Mouse (Mus musculus): ENCODE results near the gene Armc8.

Armc8 gene

DNA sequence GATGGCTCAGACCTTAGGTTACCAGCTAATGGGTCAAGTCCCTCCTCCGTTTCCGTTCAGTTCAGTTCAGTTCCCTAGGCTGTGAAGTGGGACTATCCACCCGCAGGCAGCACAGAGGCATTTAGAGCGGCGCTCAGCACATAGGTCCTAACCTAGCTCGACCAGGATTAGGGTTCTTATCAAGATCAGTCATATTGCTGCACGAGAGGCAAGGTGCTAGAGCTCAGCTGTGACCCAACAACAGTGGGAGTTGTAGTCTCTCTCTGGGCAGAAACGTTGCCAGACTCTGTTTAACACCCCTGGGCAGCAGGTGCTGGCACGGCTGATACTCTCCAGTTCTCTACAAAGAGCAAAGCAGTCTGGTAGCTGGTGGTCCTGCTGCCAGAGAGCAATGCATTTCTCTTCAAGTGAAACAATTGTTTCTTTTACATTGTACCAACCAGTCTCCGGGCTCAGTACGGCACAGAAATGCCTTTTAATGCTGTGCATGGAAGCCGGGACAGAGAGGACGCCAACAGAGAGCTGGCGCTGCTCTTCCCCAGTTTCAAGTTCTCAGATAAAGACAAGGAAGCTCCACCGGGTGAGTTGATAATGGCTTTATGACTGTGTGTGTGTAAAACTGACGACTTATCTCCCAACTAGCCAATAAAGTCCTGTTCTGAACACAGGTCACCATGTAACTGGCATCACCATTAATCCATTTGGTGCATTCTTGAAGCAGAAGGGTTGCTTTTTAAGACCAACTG lies 98.2 kb downstream of the Armc8 start:
- TF ChIP-seq GATA4 (IDR thresholded peaks at IDR 0.05; ENCODE audit: insufficient replicate concordance, low read length), result no peak

DNA sequence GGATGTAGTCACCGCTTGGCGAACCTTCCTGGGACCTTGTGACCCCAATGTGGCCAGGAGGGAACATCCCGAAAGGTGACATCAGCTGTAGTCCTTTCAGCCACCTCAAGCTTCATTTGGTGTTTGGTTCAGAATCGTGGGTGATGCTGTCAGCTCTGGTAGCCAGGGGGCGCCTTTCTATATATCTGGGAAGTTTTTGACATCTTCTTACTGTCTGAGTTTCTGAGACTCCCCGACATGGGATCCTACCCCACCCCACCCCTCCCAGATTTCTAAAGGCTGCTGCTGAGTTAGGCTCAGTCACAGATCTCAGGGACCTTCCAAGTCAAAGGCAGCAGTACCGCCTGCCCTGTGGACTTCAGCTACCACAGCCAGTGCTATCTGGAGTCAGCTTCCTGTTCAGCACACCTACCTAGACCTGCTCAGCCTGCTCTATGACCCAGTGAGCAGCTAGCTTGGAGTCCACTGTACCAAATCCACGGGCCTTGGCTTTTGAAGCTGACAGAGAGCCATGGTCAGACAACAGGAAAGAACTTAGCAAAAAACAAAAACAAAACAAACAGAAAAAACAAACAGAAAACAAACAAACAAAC lies 98.9 kb downstream of the Armc8 start:
- TF ChIP-seq GATA4 (IDR thresholded peaks at IDR 0.05; ENCODE audit: insufficient replicate concordance, low read length), result no peak

DNA sequence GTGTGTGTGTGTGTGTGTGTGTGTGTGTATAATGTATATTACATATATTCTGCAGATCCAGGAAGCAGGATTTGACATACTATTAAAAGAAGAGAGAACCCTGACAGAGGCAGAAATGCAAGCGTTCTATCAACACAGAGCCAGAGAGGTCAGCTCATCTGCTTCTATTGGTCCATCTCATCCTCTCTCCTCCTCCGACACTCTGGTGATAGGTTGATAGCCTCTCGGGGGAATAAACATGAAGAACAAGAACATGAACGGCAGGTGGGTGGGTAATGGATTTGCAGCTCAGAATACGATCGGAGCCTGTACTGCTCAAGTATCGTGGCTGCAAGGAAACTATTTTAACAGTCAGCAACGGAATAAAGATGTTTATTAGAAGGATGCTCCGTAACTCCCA lies 100.1 kb downstream of the Armc8 start:
- no peak for TF ChIP-seq GATA4 (IDR thresholded peaks at IDR 0.05; ENCODE audit: insufficient replicate concordance, low read length)

- no peak for TF ChIP-seq GATA4 (IDR thresholded peaks at IDR 0.05; ENCODE audit: insufficient replicate concordance, low read length)
These were observed 103.8 kb downstream of the Armc8 start for GRCm38 (mm10) chr9:99464876-99465275.

- no peak for TF ChIP-seq GATA4 (IDR thresholded peaks at IDR 0.05; ENCODE audit: insufficient replicate concordance, low read length)
These were observed 109.0 kb downstream of the Armc8 start for GRCm38 (mm10) chr9:99459730-99460129.

GRCm38 (mm10) chr9:99458529-99459208 lies 110.0 kb downstream of the Armc8 start:
- TF ChIP-seq GATA4 (IDR thresholded peaks at IDR 0.05; ENCODE audit: insufficient replicate concordance, low read length), result no peak

GRCm38 (mm10) chr9:99454211-99454610 lies 114.5 kb downstream of the Armc8 start:
- TF ChIP-seq GATA4 (IDR thresholded peaks at IDR 0.05; ENCODE audit: insufficient replicate concordance, low read length), result no peak

- TF ChIP-seq GATA4 (IDR thresholded peaks at IDR 0.05; ENCODE audit: insufficient replicate concordance, low read length), result no peak
These were observed 117.5 kb downstream of the Armc8 start, which contains the start of gene Nme9 for GRCm38 (mm10) chr9:99451161-99451560. Nme9 (plus strand) TSS chr9:99451475.

- no peak for TF ChIP-seq GATA4 (IDR thresholded peaks at IDR 0.05; ENCODE audit: insufficient replicate concordance, low read length)
These were observed 118.6 kb downstream of the Armc8 start for GRCm38 (mm10) chr9:99449886-99450647.

- no peak for TF ChIP-seq GATA4 (IDR thresholded peaks at IDR 0.05; ENCODE audit: insufficient replicate concordance, low read length)
These were observed 121.4 kb downstream of the Armc8 start for GRCm38 (mm10) chr9:99447323-99447722.

DNA sequence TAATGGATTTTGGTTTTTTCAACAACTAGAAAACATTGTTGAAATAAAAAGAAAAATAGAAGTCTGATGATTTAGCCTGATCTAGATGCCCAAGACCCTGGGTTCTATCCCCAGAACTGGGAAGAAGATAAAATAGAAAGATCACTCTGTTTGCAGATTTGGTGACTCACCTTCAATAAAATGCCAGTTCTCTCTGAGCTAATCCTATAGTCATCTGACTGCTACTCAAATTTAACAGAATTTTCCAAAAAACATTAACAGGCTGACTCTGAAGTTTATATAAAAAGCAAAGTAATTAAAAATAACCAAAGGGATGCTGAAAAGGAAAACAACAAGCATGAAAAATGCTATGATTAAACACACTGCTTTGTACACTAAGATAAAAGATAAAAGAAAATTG lies 122.4 kb downstream of the Armc8 start:
- TF ChIP-seq GATA4 (IDR thresholded peaks at IDR 0.05; ENCODE audit: insufficient replicate concordance, low read length), result no peak

GRCm38 (mm10) chr9:99444590-99445178 lies 124.0 kb downstream of the Armc8 start:
- TF ChIP-seq GATA4 (IDR thresholded peaks at IDR 0.05; ENCODE audit: insufficient replicate concordance, low read length), result no peak

- no peak for TF ChIP-seq GATA4 (IDR thresholded peaks at IDR 0.05; ENCODE audit: insufficient replicate concordance, low read length)
These were observed 126.9 kb downstream of the Armc8 start for GRCm38 (mm10) chr9:99441647-99442433.

GRCm38 (mm10) chr9:99440941-99441340 lies 127.8 kb downstream of the Armc8 start:
- TF ChIP-seq GATA4 (IDR thresholded peaks at IDR 0.05; ENCODE audit: insufficient replicate concordance, low read length), result no peak
